Mouse (Mus musculus): ENCODE results near the gene Epn3. TPM values are rescaled to one million over a fixed set of nuclear protein-coding genes. Genes with fewer than 3 reads are reported as not detected.

The Epn3 gene
- 0.48 and 0.64 TPM in 2 replicates for polyA plus RNA-seq (2014; fragmentation: Nextera tagmentation; extraction: Ambion mirVana)

DNA sequence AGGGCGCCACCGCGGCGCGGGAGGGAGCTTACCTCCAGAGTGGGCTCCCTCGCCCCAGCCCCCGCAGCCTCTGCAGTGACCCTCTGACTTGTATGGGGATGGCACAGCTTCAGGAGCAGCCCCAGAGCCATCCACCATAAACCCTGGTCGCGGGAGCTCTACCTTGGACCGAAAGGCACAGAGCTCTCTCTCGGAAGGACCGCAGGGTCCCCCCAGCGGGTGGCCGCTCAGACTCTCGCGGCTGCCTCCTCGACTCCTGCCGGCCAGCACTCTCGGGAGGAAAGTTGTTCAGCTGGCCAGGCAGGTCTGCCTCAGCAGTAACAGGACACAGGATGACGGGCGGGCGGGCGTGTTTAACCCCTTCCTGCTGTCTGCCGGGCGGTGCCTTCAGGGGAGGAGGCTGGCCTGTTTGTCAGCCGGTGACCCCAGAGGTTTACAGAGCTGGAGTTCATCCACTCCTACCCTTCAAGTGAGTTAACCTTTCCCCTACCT, at the start of gene Epn3:
Epn3 (minus strand) TSS at position 314 of the 492 bp plus-strand sequence.
- ATAC-seq (replicated peaks; ENCODE audit: low FRiP score) = no peak
- Histone ChIP-seq H3K9me3 (ENCODE audit: control insufficient read depth, low read length) (no peaks in the 10 kb centered on the region), H3K4me3 (ENCODE audit: low read depth, low read length) (peak within 1 kb of the TSS; percentile 27), H3K27ac (ENCODE audit: low read depth, low read length) (no peak within 1 kb of the TSS), H3K9ac (ENCODE audit: low read length) (peak within 1 kb of the TSS; percentile 37; the same call in 1 of the 2 replicates), H3K4me2 (ENCODE audit: low read depth, low read length, severe bottlenecking) (peak within 1 kb of the TSS; percentile 58), H3K36me3 (ENCODE audit: control insufficient read depth, insufficient read depth, low read length) (no peaks in the 10 kb centered on the region), H3K4me1 (replicated peaks; ENCODE audit: control insufficient read depth, insufficient read depth, low read length) (peaks cover 13% of the 10 kb centered on the region), H3K27me3 (ENCODE audit: control insufficient read depth, insufficient read depth, low read length) (peaks cover 8% of the 10 kb centered on the region; the same call in 1 of the 2 replicates)
- under 1% methylated on average over 22 of the region's 26 CpGs for WGBS
- DNase-seq (ENCODE audit: low spot score) = peak; percentile 64

DNA sequence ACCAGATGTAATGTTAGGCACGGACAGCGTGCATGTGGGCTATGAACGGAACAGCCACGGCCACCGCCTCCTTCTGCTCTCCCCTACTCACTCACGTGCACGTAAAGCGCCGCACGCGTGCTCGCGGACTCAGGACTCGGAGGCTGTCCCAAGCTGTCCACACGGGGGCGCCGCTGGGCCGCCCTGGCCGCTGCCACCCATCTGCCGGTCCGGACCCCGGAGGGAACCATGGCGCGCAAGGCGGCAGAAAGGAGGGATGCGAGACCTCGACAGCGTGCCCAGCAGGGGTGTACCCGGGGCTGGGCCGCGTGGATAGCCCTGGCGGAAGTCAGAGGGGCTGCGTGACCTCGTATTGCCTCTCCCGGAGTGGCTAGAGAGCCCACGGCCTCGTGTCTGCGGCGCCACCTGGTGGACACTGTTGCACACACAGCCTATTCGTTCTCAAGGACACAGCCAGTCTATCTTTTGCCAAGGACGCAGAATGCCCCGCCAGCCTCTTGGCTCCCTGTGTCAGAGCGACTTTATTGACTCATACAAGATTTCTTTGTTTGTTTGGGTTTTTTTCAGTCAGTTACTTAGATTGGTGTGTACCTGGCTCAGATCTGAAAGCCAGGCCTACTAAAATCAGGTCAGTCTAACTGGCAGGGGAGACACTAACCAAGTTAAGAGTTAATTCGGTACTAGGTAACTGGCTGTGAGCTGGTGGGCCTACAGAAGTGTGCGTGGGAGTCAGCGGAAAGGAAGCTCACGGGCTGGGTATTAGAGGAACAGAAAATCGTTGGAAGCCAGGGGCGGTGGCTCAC, 49.3 kb upstream of the Epn3 start, which contains the start of gene Rsad1:
Rsad1 (minus strand) TSS at position 368 of the 803 bp plus-strand sequence.
- Histone ChIP-seq H3K36me3 (ENCODE audit: control insufficient read depth, insufficient read depth, low read length) (no peaks in the 10 kb centered on the region), H3K4me2 (ENCODE audit: low read depth, low read length, severe bottlenecking) (peak within 1 kb of the TSS; percentile 85), H3K9ac (ENCODE audit: low read length) (peak within 1 kb of the TSS; percentile 77), H3K4me1 (replicated peaks; ENCODE audit: control insufficient read depth, insufficient read depth, low read length) (peaks cover 4% of the 10 kb centered on the region; the same call in 1 of the 2 replicates), H3K27ac (ENCODE audit: low read depth, low read length) (peak within 1 kb of the TSS; percentile 64; the same call in 1 of the 2 replicates), H3K27me3 (ENCODE audit: control insufficient read depth, insufficient read depth, low read length) (no peaks in the 10 kb centered on the region), H3K9me3 (ENCODE audit: control insufficient read depth, low read length) (no peaks in the 10 kb centered on the region), H3K4me3 (ENCODE audit: low read depth, low read length) (peak within 1 kb of the TSS; percentile 54)
- DNase-seq (ENCODE audit: low spot score) = peak; percentile 96
- WGBS = 5% methylated on average over 49 of the region's 49 CpGs
- ATAC-seq (replicated peaks; ENCODE audit: low FRiP score) = peak; percentile 85

DNA sequence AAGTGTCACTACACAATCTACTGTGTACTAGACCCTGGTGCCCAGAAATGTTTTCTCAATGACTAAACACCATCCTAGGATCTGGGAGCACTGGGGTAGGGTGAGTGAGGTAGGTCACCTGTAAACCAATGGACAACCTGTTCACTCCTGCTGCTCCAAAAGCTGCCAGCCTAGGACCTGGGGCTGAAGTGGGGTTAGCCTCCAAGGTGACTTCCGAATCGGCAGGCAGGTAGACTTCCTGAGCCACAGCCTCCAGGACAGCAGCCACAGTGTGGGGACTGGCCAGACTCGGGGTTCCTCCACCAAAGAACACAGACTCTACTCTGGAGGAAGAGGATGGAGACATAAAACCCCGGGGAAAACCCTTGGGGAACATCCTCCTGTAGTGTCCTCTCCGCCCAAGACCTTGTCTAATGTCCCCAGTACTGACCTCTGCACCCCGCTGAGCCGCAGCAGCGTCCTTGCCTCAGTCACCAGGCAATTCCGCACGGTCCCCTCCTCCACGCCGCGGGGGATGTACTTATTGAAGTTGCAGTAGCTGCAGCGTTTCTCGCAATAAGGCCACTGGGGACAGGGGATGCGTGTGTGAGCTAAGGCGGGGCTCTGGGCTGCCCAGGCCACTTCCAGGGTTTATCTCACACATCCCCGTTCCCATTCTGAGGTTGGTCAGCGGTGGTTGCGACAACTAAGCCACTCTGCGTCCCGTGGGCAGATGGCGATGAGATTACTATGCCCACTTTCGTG, 48.4 kb upstream of the Epn3 start:
- Histone ChIP-seq H3K9ac (ENCODE audit: low read length) (peak overlapping the region; percentile 77), H3K4me1 (replicated peaks; ENCODE audit: control insufficient read depth, insufficient read depth, low read length) (peaks cover 4% of the 10 kb centered on the region; the same call in 1 of the 2 replicates), H3K27me3 (ENCODE audit: control insufficient read depth, insufficient read depth, low read length) (no peaks in the 10 kb centered on the region), H3K27ac (ENCODE audit: low read depth, low read length) (no peak overlapping the region), H3K36me3 (ENCODE audit: control insufficient read depth, insufficient read depth, low read length) (no peaks in the 10 kb centered on the region), H3K4me3 (ENCODE audit: low read depth, low read length) (peak overlapping the region; percentile 54), H3K4me2 (ENCODE audit: low read depth, low read length, severe bottlenecking) (peak overlapping the region; percentile 85), H3K9me3 (ENCODE audit: control insufficient read depth, low read length) (no peaks in the 10 kb centered on the region)
- DNase-seq (ENCODE audit: low spot score) (peak; percentile 67), ATAC-seq (replicated peaks; ENCODE audit: low FRiP score) (0 out of 2 replicates have a peak, but pooled peaks have one; percentile 28)
- 16% methylated on average over 24 of the region's 24 CpGs for WGBS

DNA sequence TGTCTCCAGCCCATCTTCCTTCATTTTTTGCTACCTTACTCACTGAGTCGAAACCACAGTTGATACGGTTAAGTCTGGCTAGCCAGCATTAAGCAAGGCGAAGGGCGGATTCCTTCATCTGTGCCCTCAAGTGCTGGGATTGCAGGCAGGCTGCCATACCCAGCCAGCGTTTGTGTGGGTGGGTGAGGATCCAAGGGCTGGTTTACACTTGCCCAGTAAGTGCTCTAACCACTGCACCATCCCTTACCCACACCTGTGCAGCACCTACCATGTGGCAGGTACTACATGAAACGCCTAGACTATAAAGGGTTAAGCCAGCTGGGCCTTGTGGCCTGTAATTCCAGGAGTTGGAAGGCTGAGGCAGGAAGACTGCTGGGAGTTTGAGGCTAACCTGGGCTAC, 47.5 kb upstream of the Epn3 start:
- peaks cover 4% of the 10 kb centered on the region; the same call in 1 of the 2 replicates for H3K4me1 ChIP-seq (replicated peaks; ENCODE audit: control insufficient read depth, insufficient read depth, low read length)
- H3K36me3 ChIP-seq (ENCODE audit: control insufficient read depth, insufficient read depth, low read length) = no peaks in the 10 kb centered on the region
- no peaks in the 10 kb centered on the region for H3K9me3 ChIP-seq (ENCODE audit: control insufficient read depth, low read length)
- H3K27ac ChIP-seq (ENCODE audit: low read depth, low read length) = no peak overlapping the region
- no peak overlapping the region for H3K4me2 ChIP-seq (ENCODE audit: low read depth, low read length, severe bottlenecking)
- H3K4me3 ChIP-seq (ENCODE audit: low read depth, low read length) = no peak overlapping the region
- H3K27me3 ChIP-seq (ENCODE audit: control insufficient read depth, insufficient read depth, low read length) = no peaks in the 10 kb centered on the region
- ATAC-seq (replicated peaks; ENCODE audit: low FRiP score) = no peak
- DNase-seq (ENCODE audit: low spot score) = no peak
- no peak overlapping the region for H3K9ac ChIP-seq (ENCODE audit: low read length)
- WGBS = 94% methylated on average over 6 of the region's 6 CpGs

DNA sequence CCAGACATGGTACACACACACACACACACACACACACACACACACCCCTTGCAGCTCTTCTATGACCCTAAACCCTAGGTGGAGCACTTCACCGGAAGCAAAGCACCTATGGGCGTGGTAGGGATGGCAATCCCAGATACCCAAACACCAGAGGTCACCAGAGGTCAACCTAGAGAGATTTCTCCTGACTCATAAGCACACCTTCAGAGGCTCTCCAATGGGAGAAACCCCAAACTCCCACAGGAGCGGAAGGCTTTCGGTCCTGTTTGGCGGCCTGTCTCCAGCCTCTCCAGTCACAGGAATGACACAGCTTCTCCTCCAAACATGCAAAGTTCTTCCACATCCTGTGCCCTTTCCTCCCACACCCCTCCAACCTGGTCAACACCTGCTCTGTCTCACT, 46.6 kb upstream of the Epn3 start:
- Histone ChIP-seq H3K4me1 (replicated peaks; ENCODE audit: control insufficient read depth, insufficient read depth, low read length) (peaks cover 4% of the 10 kb centered on the region; the same call in 1 of the 2 replicates), H3K36me3 (ENCODE audit: control insufficient read depth, insufficient read depth, low read length) (no peaks in the 10 kb centered on the region), H3K27ac (ENCODE audit: low read depth, low read length) (no peak overlapping the region), H3K9me3 (ENCODE audit: control insufficient read depth, low read length) (no peaks in the 10 kb centered on the region), H3K4me3 (ENCODE audit: low read depth, low read length) (no peak overlapping the region), H3K4me2 (ENCODE audit: low read depth, low read length, severe bottlenecking) (no peak overlapping the region), H3K9ac (ENCODE audit: low read length) (no peak overlapping the region), H3K27me3 (ENCODE audit: control insufficient read depth, insufficient read depth, low read length) (no peaks in the 10 kb centered on the region)
- DNase-seq (ENCODE audit: low spot score) (no peak), ATAC-seq (replicated peaks; ENCODE audit: low FRiP score) (no peak)
- WGBS = 95% methylated on average over 5 of the region's 5 CpGs

DNA sequence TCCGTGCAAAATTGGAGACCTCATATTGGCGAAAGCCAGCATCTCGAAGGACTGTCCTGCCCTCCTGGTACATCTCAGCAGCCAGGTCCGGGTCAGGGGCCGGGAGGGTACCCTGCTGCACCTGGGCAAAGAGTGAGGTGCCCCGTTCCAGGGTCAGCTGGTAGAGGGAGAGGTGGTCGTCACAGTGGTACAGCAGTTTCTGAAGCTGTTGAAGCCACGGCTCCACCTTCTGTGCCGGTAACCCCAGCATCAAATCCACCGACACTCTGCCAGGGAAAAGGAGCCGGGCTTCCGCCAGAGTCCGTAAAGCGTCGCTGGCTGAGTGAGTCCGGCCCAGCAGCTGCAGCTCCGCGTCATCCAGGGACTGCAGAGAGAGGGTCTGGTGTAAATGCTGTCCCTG, 44.6 kb upstream of the Epn3 start:
- WGBS = 60% methylated on average over 18 of the region's 18 CpGs
- Histone ChIP-seq H3K27me3 (ENCODE audit: control insufficient read depth, insufficient read depth, low read length) (no peaks in the 10 kb centered on the region), H3K9me3 (ENCODE audit: control insufficient read depth, low read length) (no peaks in the 10 kb centered on the region), H3K4me1 (replicated peaks; ENCODE audit: control insufficient read depth, insufficient read depth, low read length) (peaks cover 4% of the 10 kb centered on the region; the same call in 1 of the 2 replicates), H3K36me3 (ENCODE audit: control insufficient read depth, insufficient read depth, low read length) (no peaks in the 10 kb centered on the region), H3K4me3 (ENCODE audit: low read depth, low read length) (no peak overlapping the region), H3K9ac (ENCODE audit: low read length) (no peak overlapping the region), H3K4me2 (ENCODE audit: low read depth, low read length, severe bottlenecking) (no peak overlapping the region), H3K27ac (ENCODE audit: low read depth, low read length) (no peak overlapping the region)
- ATAC-seq (replicated peaks; ENCODE audit: low FRiP score) (no peak), DNase-seq (ENCODE audit: low spot score) (no peak)

DNA sequence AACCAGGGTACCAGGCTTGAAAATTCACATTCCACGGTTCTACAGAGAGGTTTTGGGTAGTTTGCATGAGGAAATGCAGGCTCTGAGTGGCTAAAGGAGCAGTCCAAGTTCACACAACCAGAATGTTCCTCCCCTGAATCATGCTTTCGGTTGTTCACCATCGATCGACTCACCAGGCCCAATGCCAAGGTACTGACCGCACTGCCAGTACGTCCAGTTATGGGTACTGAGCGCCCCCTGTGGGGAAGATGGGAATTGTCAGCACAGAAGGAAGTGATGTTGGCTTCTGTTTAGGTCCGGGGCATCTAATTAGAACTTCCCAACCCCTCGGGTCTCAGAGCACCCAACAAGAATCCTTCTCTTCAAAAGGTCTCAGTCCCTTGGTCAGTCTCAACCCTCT, 44.2 kb upstream of the Epn3 start:
- Histone ChIP-seq H3K27ac (ENCODE audit: low read depth, low read length) (no peak overlapping the region), H3K9me3 (ENCODE audit: control insufficient read depth, low read length) (no peaks in the 10 kb centered on the region), H3K9ac (ENCODE audit: low read length) (no peak overlapping the region), H3K36me3 (ENCODE audit: control insufficient read depth, insufficient read depth, low read length) (no peaks in the 10 kb centered on the region), H3K4me2 (ENCODE audit: low read depth, low read length, severe bottlenecking) (no peak overlapping the region), H3K27me3 (ENCODE audit: control insufficient read depth, insufficient read depth, low read length) (no peaks in the 10 kb centered on the region), H3K4me3 (ENCODE audit: low read depth, low read length) (no peak overlapping the region), H3K4me1 (replicated peaks; ENCODE audit: control insufficient read depth, insufficient read depth, low read length) (peaks cover 4% of the 10 kb centered on the region; the same call in 1 of the 2 replicates)
- ATAC-seq (replicated peaks; ENCODE audit: low FRiP score) = no peak
- DNase-seq (ENCODE audit: low spot score) = peak; percentile 86
- WGBS = 37% methylated on average over 9 of the region's 9 CpGs

DNA sequence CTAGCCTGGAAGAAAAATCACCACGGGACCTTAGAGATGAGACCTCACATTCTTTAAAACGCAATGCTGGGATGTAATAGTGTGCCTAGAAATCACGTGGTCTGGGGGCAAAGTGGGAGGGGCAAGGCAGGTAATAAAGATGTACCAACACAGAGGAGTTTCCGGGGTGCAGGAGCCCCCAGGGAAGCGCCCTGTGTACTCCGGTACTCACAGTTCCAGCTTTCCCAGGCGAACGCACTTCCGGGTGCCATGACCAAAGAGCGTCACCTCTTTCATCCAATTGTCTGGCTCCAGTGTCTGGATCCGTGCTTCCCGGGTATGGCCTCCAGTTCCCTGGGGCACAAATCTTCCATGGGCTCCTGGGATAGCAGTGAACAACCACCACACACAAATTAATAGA, 43.6 kb upstream of the Epn3 start:
- Histone ChIP-seq H3K4me2 (ENCODE audit: low read depth, low read length, severe bottlenecking) (no peak overlapping the region), H3K4me3 (ENCODE audit: low read depth, low read length) (no peak overlapping the region), H3K36me3 (ENCODE audit: control insufficient read depth, insufficient read depth, low read length) (no peaks in the 10 kb centered on the region), H3K9me3 (ENCODE audit: control insufficient read depth, low read length) (no peaks in the 10 kb centered on the region), H3K9ac (ENCODE audit: low read length) (no peak overlapping the region), H3K27ac (ENCODE audit: low read depth, low read length) (no peak overlapping the region), H3K4me1 (replicated peaks; ENCODE audit: control insufficient read depth, insufficient read depth, low read length) (peaks cover 3% of the 10 kb centered on the region; the same call in 1 of the 2 replicates), H3K27me3 (ENCODE audit: control insufficient read depth, insufficient read depth, low read length) (no peaks in the 10 kb centered on the region)
- ATAC-seq (replicated peaks; ENCODE audit: low FRiP score) (no peak), DNase-seq (ENCODE audit: low spot score) (no peak)
- 80% methylated on average over 12 of the region's 12 CpGs for WGBS

All from forebrain, embryonic 11.5 days (tissue).